Mouse (Mus musculus) bone marrow macrophage, adult 2 months (primary cell): ENCODE measurements around the gene Mxra7.

Experiments
- CTCF ChIP-seq: IDR thresholded peaks from 2 replicates; pipeline ENCODE4 v1.5.1; 2012; ENCODE audit warnings: low read depth, mild to moderate bottlenecking, low read length, moderate library complexity
- POLR2A ChIP-seq: IDR thresholded peaks from 2 replicates; pipeline ENCODE4 v1.6.1; 2012; ENCODE audit warnings: mild to moderate bottlenecking, low read depth, low read length, borderline replicate concordance

- no peak for TF ChIP-seq CTCF
- TF ChIP-seq POLR2A, result no peak
Measured at GRCm38 (mm10) chr11:116818722-116819121, 9.1 kb downstream of the Mxra7 start.
